Mouse (Mus musculus) small intestine, adult 2 months (tissue): ENCODE measurements around the gene Leo1. TPM values are rescaled to one million over a fixed set of nuclear protein-coding genes. Genes with fewer than 3 reads are reported as not detected.

ENCODE experiments used
- H3K27ac ChIP-seq: fragments of 200-500 bp; 2 replicates; pipeline ENCODE4 v1.5.1; 2012; ENCODE audit warnings: low read depth, low read length, control low read depth, inconsistent platforms; ENCODE audit not compliant: insufficient read depth
- H3K27me3 ChIP-seq: fragments of 200-500 bp; 2 replicates; pipeline ENCODE4 v1.6.1; 2012; ENCODE audit warnings: mild to moderate bottlenecking, moderate library complexity, low read length, inconsistent platforms; ENCODE audit not compliant: control insufficient read depth, insufficient read depth
- H3K36me3 ChIP-seq: fragments of 200-500 bp; 2 replicates; pipeline ENCODE4 v1.6.1; 2012; ENCODE audit warnings: mild to moderate bottlenecking, low read length, control low read depth, inconsistent platforms; ENCODE audit not compliant: control insufficient read depth, insufficient read depth
- H3K4me1 ChIP-seq: fragments of 200-500 bp; 2 replicates; pipeline ENCODE4 v1.6.1; 2012; ENCODE audit warnings: low read length, inconsistent platforms, mixed read lengths; ENCODE audit not compliant: control insufficient read depth, insufficient read depth, insufficient read length
- H3K4me3 ChIP-seq: fragments of 200-500 bp; 2 replicates; pipeline ENCODE4 v1.5.1; 2012; ENCODE audit warnings: low read depth, mild to moderate bottlenecking, control low read depth, inconsistent platforms, low read length, moderate library complexity
- CTCF ChIP-seq: fragments of 200-500 bp; IDR thresholded peaks from 2 replicates; pipeline ENCODE4 v1.5.1; 2012; ENCODE audit warnings: low read depth, mild to moderate bottlenecking, control low read depth, inconsistent platforms, low read length, moderate library complexity, mixed read lengths; ENCODE audit not compliant: insufficient replicate concordance, insufficient read length; ENCODE audit errors: extremely low read depth
- POLR2A ChIP-seq: fragments of 200-500 bp; IDR thresholded peaks from 2 replicates; pipeline ENCODE4 v1.6.1; 2012; ENCODE audit warnings: low read depth, mild to moderate bottlenecking, control low read depth, inconsistent platforms, low read length, moderate library complexity
- WGBS: fragments of 180-500 bp; shearing (Covaris S2); methylation state at CpG from one replicate; pipeline ENCODE4 v1.1.7; 2018; 5-methylcytosine and 5-hydroxymethylcytosine counted together
- polyA plus RNA-seq: library from polyadenylated mRNA; depleted of rRNA; stranded (reverse); fragments of >200 nt; gene quantifications from 2 replicates; pipeline ENCODE4 v1.2.3, GENCODE M21; 2012

Gene Leo1
- polyA plus RNA-seq, 1 experiment, result 2.8 TPM

- 72% methylated on average over 3 of the region's 3 CpGs for WGBS
- Histone ChIP-seq H3K4me3 (no peak overlapping the region), H3K4me1 (no peaks in the 10 kb centered on the region), H3K27ac (no peak overlapping the region), H3K36me3 (peaks cover 50% of the 10 kb centered on the region), H3K27me3 (no peaks in the 10 kb centered on the region)
- TF ChIP-seq CTCF (no peak), POLR2A (no peak)
These were observed 6.7 kb downstream of the Leo1 start for GRCm38 (mm10) chr9:75448021-75448420.

- TF ChIP-seq POLR2A (no peak), CTCF (no peak)
- WGBS, result 84% methylated on average over 2 of the region's 2 CpGs
- no peaks in the 10 kb centered on the region for H3K27me3 ChIP-seq
- peaks cover 75% of the 10 kb centered on the region for H3K36me3 ChIP-seq
- no peaks in the 10 kb centered on the region for H3K4me1 ChIP-seq
- H3K27ac ChIP-seq, result peak overlapping the region; percentile 22
- no peak overlapping the region for H3K4me3 ChIP-seq
These were observed 12.7 kb downstream of the Leo1 start for GRCm38 (mm10) chr9:75453994-75454393.

- Histone ChIP-seq H3K27me3 (no peaks in the 10 kb centered on the region), H3K27ac (no peak overlapping the region), H3K4me1 (no peaks in the 10 kb centered on the region), H3K4me3 (no peak overlapping the region), H3K36me3 (peaks cover 77% of the 10 kb centered on the region)
- TF ChIP-seq CTCF, result no peak
- TF ChIP-seq POLR2A, result no peak
- 70% methylated on average over 10 of the region's 10 CpGs for WGBS
These were observed 14.4 kb downstream of the Leo1 start for GRCm38 (mm10) chr9:75455684-75456083.

- Histone ChIP-seq H3K27ac (no peak overlapping the region), H3K4me1 (no peaks in the 10 kb centered on the region), H3K36me3 (peaks cover 63% of the 10 kb centered on the region), H3K27me3 (no peaks in the 10 kb centered on the region), H3K4me3 (no peak overlapping the region)
- TF ChIP-seq CTCF, result no peak
- no peak for TF ChIP-seq POLR2A
- 77% methylated on average over 8 of the region's 8 CpGs for WGBS
These were observed 21.8 kb downstream of the Leo1 start for GRCm38 (mm10) chr9:75463050-75463660.

- 91% methylated on average over 9 of the region's 9 CpGs for WGBS
- TF ChIP-seq CTCF (no peak), POLR2A (no peak)
- no peaks in the 10 kb centered on the region for H3K4me1 ChIP-seq
- H3K4me3 ChIP-seq, result no peak overlapping the region
- peaks cover 51% of the 10 kb centered on the region for H3K36me3 ChIP-seq
- H3K27me3 ChIP-seq, result no peaks in the 10 kb centered on the region
- H3K27ac ChIP-seq, result no peak overlapping the region
These were observed 24.5 kb downstream of the Leo1 start for GRCm38 (mm10) chr9:75465856-75466255.

- H3K27me3 ChIP-seq, result no peaks in the 10 kb centered on the region
- no peak for TF ChIP-seq CTCF
- no peak for TF ChIP-seq POLR2A
- H3K4me1 ChIP-seq, result no peaks in the 10 kb centered on the region
- H3K27ac ChIP-seq, result no peak overlapping the region
- peaks cover 44% of the 10 kb centered on the region for H3K36me3 ChIP-seq
- whole genome bisulfite sequencing, result 92% methylated on average over 4 of the region's 4 CpGs
- H3K4me3 ChIP-seq, result no peak overlapping the region
These were observed 25.3 kb downstream of the Leo1 start for GRCm38 (mm10) chr9:75466641-75467040.

- TF ChIP-seq POLR2A (no peak), CTCF (no peak)
- Histone ChIP-seq H3K4me1 (no peaks in the 10 kb centered on the region), H3K27ac (no peak overlapping the region), H3K4me3 (no peak overlapping the region), H3K27me3 (no peaks in the 10 kb centered on the region), H3K36me3 (peaks cover 37% of the 10 kb centered on the region)
- 94% methylated on average over 3 of the region's 3 CpGs for WGBS
These were observed 26.3 kb downstream of the Leo1 start for GRCm38 (mm10) chr9:75467581-75467980.
